In the genomic region with DNA sequence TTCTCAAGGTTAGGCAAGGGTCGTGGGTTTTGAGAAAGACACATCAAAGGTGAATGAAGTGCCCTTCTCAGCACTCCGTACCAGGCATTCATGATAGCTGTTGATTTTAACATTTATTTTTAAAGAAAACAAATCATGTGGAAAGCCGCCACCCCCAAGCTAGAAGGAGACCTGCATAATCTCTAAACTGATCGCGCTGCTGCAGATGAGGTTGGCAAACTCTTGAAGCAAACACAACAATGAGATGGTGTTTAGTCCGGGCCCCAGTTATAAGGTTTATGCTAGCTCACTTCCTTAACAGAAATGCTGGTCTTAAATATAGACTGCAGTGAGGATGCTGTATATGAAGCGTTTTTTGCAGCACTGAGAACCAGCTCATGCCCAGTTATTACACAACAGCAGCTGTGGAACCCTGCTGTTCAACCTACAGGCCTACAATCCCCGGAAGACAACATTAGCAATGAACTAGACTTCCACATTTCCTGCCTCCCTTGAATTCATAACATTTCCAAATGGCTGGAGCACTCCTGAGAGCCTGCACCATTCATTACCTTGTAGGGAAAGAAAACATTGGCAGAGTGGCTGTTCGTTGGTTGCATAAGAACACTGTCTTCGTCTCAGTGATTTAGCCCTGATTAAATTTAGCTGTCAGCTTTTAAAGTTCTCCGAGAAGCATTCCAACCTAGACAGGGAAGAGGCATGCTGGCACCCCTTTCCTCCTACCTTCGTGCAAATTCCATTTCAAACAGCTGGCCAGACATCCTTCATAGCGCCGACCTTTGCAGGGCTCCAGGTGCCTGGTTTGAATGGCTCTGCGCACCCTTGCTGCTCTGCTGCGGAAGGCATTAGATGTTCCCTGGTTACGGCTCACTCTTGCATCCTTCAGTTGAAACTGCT, we compare ENCODE assay signal across 8 mouse cellular contexts. TPM values are rescaled to one million over a fixed set of nuclear protein-coding genes. Genes with fewer than 3 reads are reported as not detected.
DNase-seq lines count a peak whose midpoint lies in the region; ATAC-seq and TF ChIP-seq lines count a peak whose summit lies in the region.

No protein-coding gene starts in this region.

- no peak for TF ChIP-seq POLR2A in bone marrow macrophage, adult 2 months (IDR thresholded peaks at IDR 0.05; ENCODE audit: borderline replicate concordance, low read depth, low read length)

- peak overlapping the region; percentile 37; the same call in 1 of the 2 replicates for H3K4me2 ChIP-seq in hindbrain, embryonic 15.5 days

- 36% methylated on average over 17 of the region's 17 CpGs for WGBS in hindbrain, embryonic 15.5 days

- no peak overlapping the region for H3K4me3 ChIP-seq in bone marrow macrophage, adult 2 months (ENCODE audit: insufficient read depth, low read length)
- no peak overlapping the region for H3K4me3 ChIP-seq in hindbrain, embryonic 15.5 days

- peak; percentile 37 for DNase-seq in embryo, embryonic 10 days (ENCODE audit: low spot score)
- no peak for DNase-seq in embryo, embryonic 9.5 days (ENCODE audit: extremely low spot score)
- DNase-seq in left cerebral cortex, postnatal 14 days (ENCODE audit: low spot score in 2 of 2) = peak; percentile 25 to 44
- DNase-seq in mesoderm, embryonic 11.5 days (ENCODE audit: low read depth, low spot score) = peak; percentile 54
- DNase-seq in telencephalon, adult 2 months (ENCODE audit: low read depth, low spot score) = peak; percentile 73
- no peak for DNase-seq in testis, postnatal 14 days (ENCODE audit: low spot score)

- no peaks in the 10 kb centered on the region for H3K27me3 ChIP-seq in hindbrain, embryonic 15.5 days

- no peak for TF ChIP-seq CTCF in bone marrow macrophage, adult 2 months (IDR thresholded peaks at IDR 0.05; ENCODE audit: low read depth, low read length)

- no peak overlapping the region for H3K9ac ChIP-seq in hindbrain, embryonic 15.5 days

- no peaks in the 10 kb centered on the region for H3K9me3 ChIP-seq in hindbrain, embryonic 15.5 days

- ATAC-seq in hindbrain, embryonic 15.5 days (ENCODE audit: low FRiP score, low read depth) = peak; percentile 45; the same call in 1 of the 2 replicates

- intact Hi-C loops in left cerebral cortex, postnatal 14 days (cut with DNase I) = no loop called here

- peak overlapping the region; percentile 67 for H3K27ac ChIP-seq in bone marrow macrophage, adult 2 months (ENCODE audit: insufficient read depth, low read depth, low read length)
- H3K27ac ChIP-seq in hindbrain, embryonic 15.5 days (replicated peaks) = peak overlapping the region; percentile 54

- peaks cover 38% of the 10 kb centered on the region for H3K4me1 ChIP-seq in bone marrow macrophage, adult 2 months (ENCODE audit: control insufficient read depth, insufficient read depth, low read length)
- H3K4me1 ChIP-seq in hindbrain, embryonic 15.5 days (replicated peaks) = peaks cover 15% of the 10 kb centered on the region

- no peaks in the 10 kb centered on the region for H3K36me3 ChIP-seq in hindbrain, embryonic 15.5 days

RNA-seq across cellular contexts. Expression of a gene that starts 34.8 kb away (rescaled TPM):
- polyA plus RNA-seq in bone marrow macrophage, adult 2 months (2012; ENCODE audit: insufficient read depth, insufficient read length, missing spikeins) = 36.1 and 40.0 TPM in 2 replicates
- polyA plus RNA-seq in hindbrain, embryonic 15.5 days (2015; fragmentation: Nextera tagmentation; extraction: Ambion mirVana) = 25.4 and 28.9 TPM in 2 replicates
- total RNA-seq in left cerebral cortex, postnatal 14 days (2021) = 100 to 1,000 TPM in 1 of 2 experiments, 10 to 100 TPM in 1; 88.7 to 113 TPM

Comparison
In these comparisons a context has a peak if more than half of its experiments do, and no peak if none do; other contexts are left out.
1. DNase-seq: peak in embryo, embryonic 10 days (single experiment), left cerebral cortex, postnatal 14 days (2 of 2), mesoderm, embryonic 11.5 days (single experiment) and telencephalon, adult 2 months (single experiment); none in embryo, embryonic 9.5 days (single experiment) and testis, postnatal 14 days (single experiment).